Mouse (Mus musculus) cerebellum, adult 9-10 months (tissue): ENCODE data around the gene Nlrp4a.
"Not testable (repeated sequence)": the region's sequence is repeated elsewhere in the genome, so short reads cannot be mapped to it uniquely, and the experiment has no call there.

Source experiments
- DNase-seq: peaks from one replicate; pipeline ENCODE4 v3.0.0; 2022

The Nlrp4a gene

DNA sequence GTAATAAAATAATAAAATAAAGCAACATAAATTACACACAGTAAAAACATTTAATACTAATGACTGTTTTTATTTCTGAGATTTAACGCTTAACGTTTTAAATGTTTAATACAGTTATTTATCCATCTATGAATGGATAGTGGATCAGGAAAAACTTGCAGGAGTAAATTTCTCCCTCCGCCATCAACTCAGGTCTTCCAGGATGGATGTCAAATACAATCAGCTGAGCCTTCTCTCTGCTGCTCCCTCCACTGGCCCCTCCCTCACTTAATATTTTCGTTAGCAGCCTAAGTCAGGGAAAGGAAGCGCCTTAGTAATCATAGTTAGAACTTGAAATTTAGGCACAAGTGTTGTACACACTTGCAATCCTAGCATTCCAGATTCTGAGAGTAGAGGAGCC is at the start of gene Nlrp4a:
Gene Nlrp4a (plus strand): TSS at position 301 of the 400 bp plus-strand sequence.
- DNase-seq = no peak

DNA sequence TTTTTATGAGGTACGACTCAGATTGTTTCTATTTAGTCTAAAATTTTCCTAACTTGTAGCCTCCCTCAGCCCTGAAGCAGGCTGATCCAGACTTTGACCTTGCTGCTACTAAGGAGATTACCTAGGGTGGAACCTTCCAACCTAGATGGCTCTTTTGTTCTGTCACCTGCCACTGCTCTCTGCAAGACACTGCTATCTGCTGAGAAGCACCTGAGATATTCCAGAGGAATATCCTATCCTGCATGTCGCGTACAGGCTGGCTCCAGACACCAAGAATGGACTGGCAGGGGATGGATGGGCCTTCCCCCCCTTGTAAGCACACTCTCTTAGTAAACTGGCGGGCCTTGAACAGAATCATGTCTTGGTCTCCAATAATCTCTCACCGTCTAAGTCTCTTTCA is 48.2 kb upstream of the Nlrp4a start:
- DNase-seq = not testable (repeated sequence)

DNA sequence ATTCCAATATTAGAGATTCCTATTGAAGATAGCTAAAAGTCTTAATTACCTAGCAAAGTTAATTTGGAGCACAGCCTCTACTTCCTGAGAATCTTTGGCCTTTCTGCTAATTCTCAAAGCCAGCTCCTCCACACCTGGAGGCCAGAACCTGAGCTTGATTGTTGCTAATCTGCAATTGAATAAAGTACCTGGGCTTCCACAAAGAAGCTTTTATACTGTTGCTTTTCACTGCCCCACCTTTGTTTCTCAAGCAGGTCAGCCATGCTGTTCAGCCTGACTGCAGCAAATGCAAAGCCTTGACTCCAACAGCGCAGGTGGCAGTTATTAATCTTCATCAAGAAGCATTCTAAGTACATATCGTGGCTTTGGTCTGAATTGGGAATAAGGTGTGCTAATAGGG is 43.8 kb upstream of the Nlrp4a start:
- not testable (repeated sequence) for DNase-seq

DNA sequence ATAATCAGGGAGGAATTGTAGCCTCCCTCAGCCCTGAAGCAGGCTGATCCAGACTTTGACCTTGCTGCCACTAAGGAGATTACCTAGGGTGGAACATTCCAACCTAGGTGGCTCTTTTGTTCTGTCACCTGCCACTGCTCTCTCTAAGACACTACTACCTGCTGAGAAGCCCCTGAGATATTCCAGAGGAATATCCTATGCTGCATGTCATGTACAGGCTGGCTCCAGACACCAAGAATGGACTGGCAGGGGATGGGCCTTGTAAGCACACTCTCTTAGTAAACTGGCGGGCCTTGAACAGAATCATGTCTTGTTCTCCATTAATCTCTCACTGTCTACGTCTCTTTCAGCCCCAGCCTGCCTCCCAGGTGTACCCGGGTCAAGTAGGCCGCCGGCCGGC is 43.1 kb upstream of the Nlrp4a start:
- DNase-seq = not testable (repeated sequence)

DNA sequence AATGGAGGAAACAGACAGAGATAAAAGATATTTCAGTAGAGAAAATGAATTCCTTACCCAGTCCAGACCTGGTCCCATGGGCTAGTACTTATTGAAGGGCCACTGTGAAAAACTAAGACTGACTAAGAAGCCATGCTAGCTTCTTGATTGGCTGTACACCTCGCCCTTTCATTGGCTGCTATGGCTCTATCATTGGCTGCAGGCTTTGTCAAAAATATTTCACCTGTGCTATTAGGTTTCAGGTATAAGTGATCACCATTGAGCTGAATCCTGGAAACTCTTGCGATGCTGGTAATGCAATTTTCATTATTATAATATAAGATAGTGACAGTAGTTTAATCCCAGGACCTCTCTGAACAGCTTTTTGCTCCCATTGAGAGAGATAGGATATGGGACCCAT is 31.3 kb upstream of the Nlrp4a start, which contains the start of gene Nlrp9c:
Gene Nlrp9c (minus strand): TSS at position 101 of the 400 bp plus-strand sequence.
- not testable (repeated sequence) for DNase-seq

DNA sequence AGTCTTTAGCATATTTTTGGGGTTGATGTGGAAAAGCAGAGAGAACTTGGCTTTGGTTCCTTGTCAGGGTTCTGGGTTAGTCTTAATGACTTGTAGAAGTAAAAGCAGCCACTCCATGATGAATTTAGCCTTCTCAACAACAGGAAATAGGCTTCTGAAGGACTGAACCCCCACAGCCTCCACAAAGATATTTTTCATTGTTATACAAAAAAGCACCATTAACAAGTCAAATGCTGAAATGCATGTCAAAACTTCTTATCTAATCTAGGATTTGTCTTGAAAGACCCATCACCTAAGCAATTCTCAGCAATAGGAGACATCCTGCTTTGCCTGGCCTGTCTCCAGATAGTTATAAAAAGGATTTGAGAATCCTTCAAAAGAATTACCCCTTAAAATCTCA is 41.8 kb downstream of the Nlrp4a start:
- no peak for DNase-seq

GRCm38 (mm10) chr7:26489514-26489913 is 54.6 kb downstream of the Nlrp4a start:
- not testable (repeated sequence) for DNase-seq
